Mouse (Mus musculus): ENCODE measurements around the gene Zc3h7b. TPM values are rescaled to one million over a fixed set of nuclear protein-coding genes. Genes with fewer than 3 reads are reported as not detected.

Gene Zc3h7b
- polyA plus RNA-seq, 1 experiment from 2014 or later, result 43.9 TPM

GRCm38 (mm10) chr15:81802001-81802890, 57.4 kb downstream of the Zc3h7b start, which contains the start of gene Tef:
Gene Tef, plus strand, starts transcription at chr15:81802421.
- peak; percentile 96 for ATAC-seq (ENCODE audit: low read depth)
- WGBS, result 30% methylated on average over 19 of the region's 19 CpGs
- peak within 1 kb of the TSS; percentile 64 for H3K27ac ChIP-seq (replicated peaks)
- H3K4me2 ChIP-seq, result peak within 1 kb of the TSS; percentile 57
- H3K9ac ChIP-seq, result peak within 1 kb of the TSS; percentile 61
- H3K27me3 ChIP-seq, result 0 out of 2 replicates have a peak, but pooled peaks cover 6% of the 10 kb centered on the region
- peaks cover 38% of the 10 kb centered on the region for H3K4me1 ChIP-seq (replicated peaks)
- no peaks in the 10 kb centered on the region for H3K9me3 ChIP-seq
- H3K4me3 ChIP-seq, result peak within 1 kb of the TSS; percentile 29
- no peaks in the 10 kb centered on the region for H3K36me3 ChIP-seq

DNA sequence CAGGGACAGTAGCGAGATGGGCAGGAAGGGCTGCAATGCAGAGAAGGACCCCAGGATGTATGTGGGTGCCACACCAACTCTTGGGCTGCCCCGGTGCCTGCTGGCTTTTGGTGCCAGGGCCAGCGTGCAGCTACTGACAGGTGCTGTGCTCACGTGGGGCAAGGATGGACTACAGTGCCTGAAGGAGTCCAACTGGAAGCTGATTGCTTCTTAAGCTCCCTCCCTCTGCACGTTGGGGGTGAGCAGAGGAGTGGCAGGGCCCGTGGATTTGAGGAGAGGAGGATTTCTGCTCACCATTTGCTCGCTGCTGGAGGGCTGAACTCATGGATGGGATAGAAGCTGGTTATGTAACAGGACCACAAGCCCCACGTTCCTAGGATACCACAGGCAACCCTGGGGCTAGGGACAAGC, 58.1 kb downstream of the Zc3h7b start:
- peak overlapping the region; percentile 64 for H3K27ac ChIP-seq (replicated peaks)
- 16% methylated on average over 8 of the region's 8 CpGs for WGBS
- H3K4me2 ChIP-seq, result peak overlapping the region; percentile 57
- H3K9ac ChIP-seq, result peak overlapping the region; percentile 61
- 0 out of 2 replicates have a peak, but pooled peaks cover 6% of the 10 kb centered on the region for H3K27me3 ChIP-seq
- ATAC-seq (ENCODE audit: low read depth), result no peak
- H3K36me3 ChIP-seq, result no peaks in the 10 kb centered on the region
- peaks cover 38% of the 10 kb centered on the region for H3K4me1 ChIP-seq (replicated peaks)
- H3K4me3 ChIP-seq, result peak overlapping the region; percentile 29
- no peaks in the 10 kb centered on the region for H3K9me3 ChIP-seq

DNA sequence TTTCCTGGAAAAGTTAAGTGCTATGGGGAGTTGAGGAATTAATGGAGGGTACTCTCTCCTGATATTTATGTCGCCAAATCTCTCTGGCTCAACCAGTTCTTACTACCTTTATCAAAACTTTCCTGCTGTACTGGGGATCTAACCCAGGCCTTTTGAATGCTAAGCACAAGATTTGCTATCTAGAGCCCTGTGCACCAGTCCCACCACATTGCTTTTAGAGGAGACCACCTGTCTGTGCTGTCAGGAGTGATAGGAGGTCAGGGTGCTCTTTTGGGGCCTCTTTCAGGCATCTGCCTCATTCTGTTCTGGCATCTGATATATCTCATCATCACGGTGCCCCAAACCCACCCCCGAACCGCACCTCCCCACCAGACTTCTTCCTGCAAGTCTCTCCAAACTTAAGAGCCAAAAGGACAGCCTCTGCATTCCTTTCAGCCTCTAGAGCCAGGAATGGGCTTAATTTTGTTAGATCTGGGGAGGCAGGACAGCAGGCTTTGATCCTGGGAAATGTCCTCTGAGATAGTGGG, 58.6 kb downstream of the Zc3h7b start:
- 70% methylated on average over 4 of the region's 4 CpGs for WGBS
- Histone ChIP-seq H3K9ac (no peak overlapping the region), H3K4me3 (no peak overlapping the region)

GRCm38 (mm10) chr15:81804172-81804571, 59.3 kb downstream of the Zc3h7b start:
- 54% methylated on average over 1 of the region's 1 CpGs for WGBS
- H3K4me2 ChIP-seq, result no peak overlapping the region
- ATAC-seq (ENCODE audit: low read depth), result no peak

More for the DNA sequence above, 58.6 kb downstream of the Zc3h7b start:
- Histone ChIP-seq H3K4me2 (peak overlapping the region; percentile 57; the same call in 1 of the 2 replicates), H3K36me3 (no peaks in the 10 kb centered on the region), H3K27me3 (0 out of 2 replicates have a peak, but pooled peaks cover 6% of the 10 kb centered on the region), H3K4me1 (replicated peaks) (peaks cover 38% of the 10 kb centered on the region), H3K9me3 (no peaks in the 10 kb centered on the region), H3K27ac (replicated peaks) (no peak overlapping the region)
- ATAC-seq (ENCODE audit: low read depth), result no peak

GRCm38 (mm10) chr15:81804883-81805282, 60.0 kb downstream of the Zc3h7b start:
- Histone ChIP-seq H3K4me1 (replicated peaks) (peaks cover 49% of the 10 kb centered on the region), H3K27ac (replicated peaks) (no peak overlapping the region), H3K4me3 (no peak overlapping the region), H3K4me2 (no peak overlapping the region), H3K9me3 (no peaks in the 10 kb centered on the region), H3K36me3 (no peaks in the 10 kb centered on the region), H3K9ac (no peak overlapping the region), H3K27me3 (0 out of 2 replicates have a peak, but pooled peaks cover 6% of the 10 kb centered on the region)
- WGBS, result 85% methylated on average over 3 of the region's 3 CpGs
- ATAC-seq (ENCODE audit: low read depth), result no peak

More at GRCm38 (mm10) chr15:81804172-81804571, 59.3 kb downstream of the Zc3h7b start:
- Histone ChIP-seq H3K4me3 (no peak overlapping the region), H3K9me3 (no peaks in the 10 kb centered on the region), H3K9ac (no peak overlapping the region), H3K27me3 (0 out of 2 replicates have a peak, but pooled peaks cover 6% of the 10 kb centered on the region), H3K4me1 (replicated peaks) (peaks cover 42% of the 10 kb centered on the region), H3K27ac (replicated peaks) (no peak overlapping the region), H3K36me3 (no peaks in the 10 kb centered on the region)

- no peaks in the 10 kb centered on the region for H3K36me3 ChIP-seq
- H3K9me3 ChIP-seq, result no peaks in the 10 kb centered on the region
- 0 out of 2 replicates have a peak, but pooled peaks cover 6% of the 10 kb centered on the region for H3K27me3 ChIP-seq
- no peak overlapping the region for H3K27ac ChIP-seq (replicated peaks)
- 44% methylated on average over 6 of the region's 6 CpGs for WGBS
- no peak overlapping the region for H3K9ac ChIP-seq
- H3K4me2 ChIP-seq, result no peak overlapping the region
- H3K4me1 ChIP-seq (replicated peaks), result peaks cover 56% of the 10 kb centered on the region
- no peak for ATAC-seq (ENCODE audit: low read depth)
- H3K4me3 ChIP-seq, result no peak overlapping the region
These were observed 60.8 kb downstream of the Zc3h7b start for GRCm38 (mm10) chr15:81805624-81806023.

- Histone ChIP-seq H3K27me3 (0 out of 2 replicates have a peak, but pooled peaks cover 6% of the 10 kb centered on the region), H3K9me3 (no peaks in the 10 kb centered on the region), H3K4me1 (replicated peaks) (peaks cover 55% of the 10 kb centered on the region), H3K4me2 (no peak overlapping the region), H3K9ac (no peak overlapping the region), H3K36me3 (no peaks in the 10 kb centered on the region), H3K27ac (replicated peaks) (no peak overlapping the region), H3K4me3 (no peak overlapping the region)
- no peak for ATAC-seq (ENCODE audit: low read depth)
- 81% methylated on average over 4 of the region's 4 CpGs for WGBS
These were observed 62.0 kb downstream of the Zc3h7b start for GRCm38 (mm10) chr15:81806621-81807404.

GRCm38 (mm10) chr15:81808799-81809198, 63.9 kb downstream of the Zc3h7b start:
- Histone ChIP-seq H3K9me3 (no peaks in the 10 kb centered on the region), H3K4me1 (replicated peaks) (peaks cover 55% of the 10 kb centered on the region), H3K36me3 (no peaks in the 10 kb centered on the region), H3K9ac (no peak overlapping the region), H3K4me3 (no peak overlapping the region), H3K27me3 (0 out of 2 replicates have a peak, but pooled peaks cover 2% of the 10 kb centered on the region), H3K4me2 (no peak overlapping the region), H3K27ac (replicated peaks) (no peak overlapping the region)
- 79% methylated on average over 2 of the region's 2 CpGs for WGBS
- ATAC-seq (ENCODE audit: low read depth), result no peak

GRCm38 (mm10) chr15:81809550-81809949, 64.7 kb downstream of the Zc3h7b start:
- Histone ChIP-seq H3K9me3 (no peaks in the 10 kb centered on the region), H3K9ac (peak overlapping the region; percentile 67; the same call in 1 of the 2 replicates), H3K27ac (replicated peaks) (peak overlapping the region; percentile 86), H3K4me1 (replicated peaks) (peaks cover 58% of the 10 kb centered on the region), H3K4me2 (peak overlapping the region; percentile 79), H3K36me3 (no peaks in the 10 kb centered on the region), H3K27me3 (no peaks in the 10 kb centered on the region), H3K4me3 (peak overlapping the region; percentile 56; the same call in 1 of the 2 replicates)
- ATAC-seq (ENCODE audit: low read depth), result no peak
- 70% methylated on average over 1 of the region's 1 CpGs for WGBS

DNA sequence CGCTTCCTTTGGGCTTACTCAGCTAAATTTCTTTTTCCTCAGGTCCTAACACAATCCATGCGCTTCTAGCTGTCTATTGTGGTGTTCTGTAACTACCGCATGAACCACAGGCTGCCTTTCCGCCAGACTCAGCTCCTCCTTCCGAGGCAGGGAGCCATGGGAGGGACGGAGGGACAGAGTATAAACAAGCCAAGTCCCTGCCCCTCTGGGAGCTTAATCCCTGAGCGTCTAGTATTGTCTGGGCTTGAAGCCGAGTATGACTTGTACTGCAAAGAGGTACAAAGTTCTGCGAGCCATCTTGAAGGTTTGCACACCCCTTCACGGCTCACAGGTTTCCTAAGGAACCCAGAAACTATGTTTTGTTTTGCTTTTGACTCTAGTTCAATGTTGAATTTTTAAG, 65.3 kb downstream of the Zc3h7b start:
- Histone ChIP-seq H3K36me3 (peaks cover 4% of the 10 kb centered on the region), H3K4me2 (peak overlapping the region; percentile 79), H3K27me3 (no peaks in the 10 kb centered on the region)

GRCm38 (mm10) chr15:81810671-81811598, 66.1 kb downstream of the Zc3h7b start:
- H3K9me3 ChIP-seq, result no peaks in the 10 kb centered on the region
- peak overlapping the region; percentile 86 for H3K27ac ChIP-seq (replicated peaks)
- H3K4me1 ChIP-seq (replicated peaks), result peaks cover 49% of the 10 kb centered on the region
- peaks cover 12% of the 10 kb centered on the region for H3K36me3 ChIP-seq
- H3K9ac ChIP-seq, result peak overlapping the region; percentile 82
- under 1% methylated on average over 87 of the region's 89 CpGs for WGBS
- peak overlapping the region; percentile 56 for H3K4me3 ChIP-seq
- peak; percentile 99 for ATAC-seq (ENCODE audit: low read depth)
- no peaks in the 10 kb centered on the region for H3K27me3 ChIP-seq
- H3K4me2 ChIP-seq, result peak overlapping the region; percentile 79

More for the DNA sequence above, 65.3 kb downstream of the Zc3h7b start:
- H3K9me3 ChIP-seq, result no peaks in the 10 kb centered on the region
- H3K9ac ChIP-seq, result peak overlapping the region; percentile 67
- peak; percentile 13; the same call in 1 of the 2 replicates for ATAC-seq (ENCODE audit: low read depth)
- H3K27ac ChIP-seq (replicated peaks), result peak overlapping the region; percentile 86
- peaks cover 57% of the 10 kb centered on the region for H3K4me1 ChIP-seq (replicated peaks)
- WGBS, result under 1% methylated on average over 10 of the region's 10 CpGs
- H3K4me3 ChIP-seq, result peak overlapping the region; percentile 56

Data from neural tube, embryonic 13.5 days (tissue).